Mouse (Mus musculus): ENCODE data around the gene Cfap221. TPM values are rescaled to one million over a fixed set of nuclear protein-coding genes. Genes with fewer than 3 reads are reported as not detected.

Gene Cfap221
- polyA plus RNA-seq, 1 experiment from 2014 or later = 1.0 TPM

DNA sequence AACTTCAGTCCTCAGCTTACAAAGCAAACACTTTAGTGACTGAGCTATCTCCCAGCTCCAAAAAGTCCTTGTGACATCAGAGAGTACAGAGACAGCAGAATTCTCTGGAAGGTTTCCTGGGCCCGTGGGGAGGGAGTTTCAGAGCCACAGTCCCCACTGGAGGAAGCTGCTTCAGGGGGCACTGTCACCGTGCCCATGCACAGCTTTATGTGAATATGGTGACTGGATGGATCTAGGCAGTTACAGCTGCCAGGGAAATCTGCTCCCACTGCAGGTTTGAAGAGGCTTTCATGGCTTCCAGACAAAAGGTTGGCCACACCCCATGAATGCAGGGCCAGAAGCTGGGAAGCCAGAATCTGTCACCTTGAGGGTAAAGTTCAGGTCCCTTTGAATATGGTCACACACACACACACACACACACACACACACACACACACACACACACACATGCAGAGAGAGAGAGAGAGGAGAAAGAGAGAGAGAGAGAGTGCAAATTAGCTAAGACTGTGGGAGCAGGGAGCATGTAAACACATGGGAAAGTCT, 89.8 kb downstream of the Cfap221 start:
- CTCF ChIA-PET = interaction anchor here (1.1 to 4.2 kb wide), 4 partner anchors 10 to 22 kb away, joined by 3 to 13 read pairs (median 4); no protein-coding TSS in a partner anchor
- in situ Hi-C loops (cut with MboI; ENCODE audit: low pct_unique_long_range_greater_than_20kb) = loop anchor here (25.0 kb wide), 1 partner anchor 820 kb away; no protein-coding TSS in a partner anchor
- no peaks in the 10 kb centered on the region for H3K27me3 ChIP-seq
- DNase-seq (ENCODE audit: low read depth, low spot score) (no peak), ATAC-seq (no peak)
- TF ChIP-seq CTCF (IDR thresholded peaks at IDR 0.05) = no peak
- POLR2A ChIA-PET = interaction anchor here (0.6 kb wide), 1 partner anchor 274 kb away, joined by 3 read pairs; no protein-coding TSS in a partner anchor

GRCm38 (mm10) chr1:119903231-119903620, 93.8 kb downstream of the Cfap221 start:
- CTCF ChIA-PET = no interaction called here
- no peak for ATAC-seq
- DNase-seq (ENCODE audit: low read depth, low spot score) = no peak

GRCm38 (mm10) chr1:119902551-119903230, 94.3 kb downstream of the Cfap221 start:
- no peaks in the 10 kb centered on the region for H3K27me3 ChIP-seq
- ChIA-PET CTCF (no interaction called here), POLR2A (no interaction called here)
- ATAC-seq = no peak
- TF ChIP-seq CTCF (IDR thresholded peaks at IDR 0.05) = no peak
- DNase-seq (ENCODE audit: low read depth, low spot score) = no peak
- in situ Hi-C loops (cut with MboI; ENCODE audit: low pct_unique_long_range_greater_than_20kb) = loop anchor here (25.0 kb wide), 1 partner anchor 815 kb away; no protein-coding TSS in a partner anchor

More at GRCm38 (mm10) chr1:119903231-119903620, 93.8 kb downstream of the Cfap221 start:
- POLR2A ChIA-PET = no interaction called here
- in situ Hi-C loops (cut with MboI; ENCODE audit: low pct_unique_long_range_greater_than_20kb) = loop anchor here (25.0 kb wide), 1 partner anchor 816 kb away; no protein-coding TSS in a partner anchor
- no peak for TF ChIP-seq CTCF (IDR thresholded peaks at IDR 0.05)
- no peaks in the 10 kb centered on the region for H3K27me3 ChIP-seq

DNA sequence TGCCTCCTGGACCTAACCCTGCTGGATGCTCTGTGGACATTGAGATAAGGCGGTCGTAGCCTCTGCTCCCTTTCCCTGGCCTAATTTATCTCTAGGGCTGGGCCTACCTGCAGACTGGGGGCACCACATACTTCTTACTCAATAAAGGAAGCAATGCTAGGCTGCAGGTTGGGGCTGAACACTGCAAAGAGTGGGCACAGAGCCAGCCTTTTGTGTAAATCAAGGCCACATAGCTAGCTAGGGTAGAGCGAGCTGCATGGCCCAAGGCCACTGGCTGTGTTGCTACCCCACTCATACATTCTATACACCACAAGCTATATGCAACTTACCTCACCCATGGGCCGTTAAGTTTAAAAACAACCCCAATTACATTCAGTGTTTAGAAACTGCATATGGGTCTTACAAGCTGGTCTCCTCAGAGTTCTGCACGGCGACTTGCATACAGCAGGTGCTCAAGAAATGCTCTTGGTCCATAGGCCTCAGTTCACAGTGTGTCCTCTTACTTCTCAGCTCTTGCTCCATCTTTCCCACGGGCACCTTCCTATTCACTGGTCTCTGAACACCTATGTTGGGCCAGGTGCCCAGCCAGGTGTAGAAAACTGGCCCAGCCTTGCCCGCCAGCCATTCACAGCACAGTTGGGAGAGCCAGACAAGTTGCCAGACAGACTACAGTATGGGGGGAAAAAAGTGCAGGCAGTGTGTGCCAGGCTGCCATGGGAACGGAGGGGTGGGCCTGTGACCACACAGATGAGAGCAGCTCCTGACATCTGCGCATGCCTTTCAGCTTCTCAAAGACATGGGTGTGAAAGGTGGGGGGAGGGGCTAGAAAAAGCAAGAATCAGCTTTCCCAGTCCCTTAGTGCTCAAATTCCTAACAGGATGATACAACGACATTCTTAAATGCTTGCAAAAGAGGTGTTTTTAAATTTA, 97.6 kb downstream of the Cfap221 start:
- DNase-seq (ENCODE audit: low read depth, low spot score) (no peak), ATAC-seq (no peak)
- in situ Hi-C loops (cut with MboI; ENCODE audit: low pct_unique_long_range_greater_than_20kb) = loop anchor here (5.0 to 25.0 kb wide), 2 partner anchors 82 to 812 kb away; no protein-coding TSS in a partner anchor
- TF ChIP-seq CTCF (IDR thresholded peaks at IDR 0.05) = no peak
- ChIA-PET CTCF (interaction anchor here (2.4 kb wide), 1 partner anchor 81 kb away, joined by 7 read pairs; no protein-coding TSS in a partner anchor), POLR2A (no interaction called here)
- no peaks in the 10 kb centered on the region for H3K27me3 ChIP-seq

DNA sequence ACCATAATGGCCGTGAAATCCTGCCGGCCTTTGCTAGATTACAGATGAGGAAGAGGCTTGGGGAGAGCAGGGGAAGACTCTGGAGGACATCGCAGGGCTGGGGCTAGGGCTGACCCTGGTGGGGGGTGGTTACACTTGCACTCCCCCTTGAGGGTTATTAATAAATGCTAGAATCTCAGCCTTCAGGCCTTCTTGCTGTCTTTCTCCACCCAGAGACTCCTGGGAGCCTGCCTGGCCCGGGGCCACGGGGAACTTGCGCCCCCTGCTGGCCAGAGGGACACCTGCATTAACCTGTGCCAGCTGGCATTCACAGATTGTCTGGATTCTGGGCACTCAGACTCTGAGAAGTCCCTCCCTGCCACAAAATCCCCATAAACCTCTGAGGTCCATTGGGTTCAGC, 102.1 kb downstream of the Cfap221 start:
- DNase-seq (ENCODE audit: low read depth, low spot score) (no peak), ATAC-seq (peak; percentile 8)
- no peaks in the 10 kb centered on the region for H3K27me3 ChIP-seq
- in situ Hi-C loops (cut with MboI; ENCODE audit: low pct_unique_long_range_greater_than_20kb) = loop anchor here (5.0 kb wide), 1 partner anchor 78 kb away; no protein-coding TSS in a partner anchor
- peak; percentile 96 for TF ChIP-seq CTCF (IDR thresholded peaks at IDR 0.05)
- ChIA-PET CTCF (interaction anchor here (0.8 to 1.8 kb wide), 7 partner anchors 12 to 77 kb away, joined by 3 to 13 read pairs (median 4); no protein-coding TSS in a partner anchor), POLR2A (no interaction called here)

DNA sequence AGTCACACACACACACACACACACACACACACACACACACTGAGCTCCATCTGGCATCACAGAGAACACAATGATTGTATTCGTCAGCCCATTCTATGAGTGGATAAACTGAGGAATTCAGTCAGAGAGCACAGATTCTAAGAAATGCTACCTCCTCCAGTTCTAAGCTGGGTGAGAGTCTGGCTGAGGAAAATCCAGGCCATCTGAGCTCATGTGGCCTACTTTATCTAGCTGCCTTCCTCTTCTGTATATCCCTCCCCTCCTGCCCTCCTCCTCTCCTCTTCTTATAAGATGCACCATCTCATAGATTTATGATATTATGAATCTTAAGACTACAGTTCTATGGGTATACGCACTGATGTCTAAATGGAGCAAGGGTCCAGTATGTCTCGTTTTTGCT, 103.4 kb downstream of the Cfap221 start:
- DNase-seq (ENCODE audit: low read depth, low spot score) (no peak), ATAC-seq (no peak)
- ChIA-PET CTCF (interaction anchor here (1.1 kb wide), 2 partner anchors 11 to 14 kb away, joined by 3 read pairs; no protein-coding TSS in a partner anchor), POLR2A (no interaction called here)
- in situ Hi-C loops (cut with MboI; ENCODE audit: low pct_unique_long_range_greater_than_20kb) = no loop called here
- no peaks in the 10 kb centered on the region for H3K27me3 ChIP-seq
- TF ChIP-seq CTCF (IDR thresholded peaks at IDR 0.05) = no peak

DNA sequence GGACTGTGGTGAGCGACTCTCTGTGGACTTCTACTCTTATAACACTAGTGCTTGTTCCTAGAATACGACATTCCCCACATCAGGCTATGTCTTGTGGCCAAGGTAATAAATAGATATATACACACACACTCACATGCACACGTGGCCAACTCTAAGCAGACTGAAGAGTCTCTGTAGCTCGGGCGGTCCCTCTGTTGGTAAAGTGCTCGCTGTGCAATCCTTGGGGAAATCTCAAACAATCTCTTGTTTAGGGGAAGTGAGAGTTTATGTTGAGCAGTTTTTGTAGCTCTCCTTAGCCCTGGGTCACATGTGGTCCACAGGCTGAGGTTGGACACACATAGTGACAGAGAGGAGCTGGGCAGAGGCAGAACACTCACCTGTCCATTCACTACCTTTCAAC, 104.1 kb downstream of the Cfap221 start:
- no peak for TF ChIP-seq CTCF (IDR thresholded peaks at IDR 0.05)
- ATAC-seq (no peak), DNase-seq (ENCODE audit: low read depth, low spot score) (no peak)
- CTCF ChIA-PET = interaction anchor here (1.1 kb wide), 2 partner anchors 11 to 15 kb away, joined by 3 read pairs; no protein-coding TSS in a partner anchor
- H3K27me3 ChIP-seq = no peaks in the 10 kb centered on the region
- POLR2A ChIA-PET = no interaction called here
- in situ Hi-C loops (cut with MboI; ENCODE audit: low pct_unique_long_range_greater_than_20kb) = no loop called here

- H3K27me3 ChIP-seq = no peaks in the 10 kb centered on the region
- no peak for TF ChIP-seq CTCF (IDR thresholded peaks at IDR 0.05)
- DNase-seq (ENCODE audit: low read depth, low spot score) = no peak
- ChIA-PET POLR2A (no interaction called here), CTCF (no interaction called here)
- in situ Hi-C loops (cut with MboI; ENCODE audit: low pct_unique_long_range_greater_than_20kb) = no loop called here
- no peak for ATAC-seq
These were observed 105.2 kb downstream of the Cfap221 start for GRCm38 (mm10) chr1:119891865-119892264.

- ChIA-PET CTCF (no interaction called here), POLR2A (no interaction called here)
- in situ Hi-C loops (cut with MboI; ENCODE audit: low pct_unique_long_range_greater_than_20kb) = no loop called here
- TF ChIP-seq CTCF (IDR thresholded peaks at IDR 0.05) = no peak
- no peaks in the 10 kb centered on the region for H3K27me3 ChIP-seq
- no peak for ATAC-seq
- DNase-seq (ENCODE audit: low read depth, low spot score) = no peak
These were observed 105.9 kb downstream of the Cfap221 start for GRCm38 (mm10) chr1:119891149-119891548.

- TF ChIP-seq CTCF (IDR thresholded peaks at IDR 0.05) = no peak
- H3K27me3 ChIP-seq = no peaks in the 10 kb centered on the region
- DNase-seq (ENCODE audit: low read depth, low spot score) = no peak
- ATAC-seq = no peak
- ChIA-PET POLR2A (no interaction called here), CTCF (no interaction called here)
- in situ Hi-C loops (cut with MboI; ENCODE audit: low pct_unique_long_range_greater_than_20kb) = no loop called here
These were observed 107.7 kb downstream of the Cfap221 start for GRCm38 (mm10) chr1:119889347-119889746.
